Mouse (Mus musculus): Measurements from ENCODE around the gene St5.

St5 gene

DNA sequence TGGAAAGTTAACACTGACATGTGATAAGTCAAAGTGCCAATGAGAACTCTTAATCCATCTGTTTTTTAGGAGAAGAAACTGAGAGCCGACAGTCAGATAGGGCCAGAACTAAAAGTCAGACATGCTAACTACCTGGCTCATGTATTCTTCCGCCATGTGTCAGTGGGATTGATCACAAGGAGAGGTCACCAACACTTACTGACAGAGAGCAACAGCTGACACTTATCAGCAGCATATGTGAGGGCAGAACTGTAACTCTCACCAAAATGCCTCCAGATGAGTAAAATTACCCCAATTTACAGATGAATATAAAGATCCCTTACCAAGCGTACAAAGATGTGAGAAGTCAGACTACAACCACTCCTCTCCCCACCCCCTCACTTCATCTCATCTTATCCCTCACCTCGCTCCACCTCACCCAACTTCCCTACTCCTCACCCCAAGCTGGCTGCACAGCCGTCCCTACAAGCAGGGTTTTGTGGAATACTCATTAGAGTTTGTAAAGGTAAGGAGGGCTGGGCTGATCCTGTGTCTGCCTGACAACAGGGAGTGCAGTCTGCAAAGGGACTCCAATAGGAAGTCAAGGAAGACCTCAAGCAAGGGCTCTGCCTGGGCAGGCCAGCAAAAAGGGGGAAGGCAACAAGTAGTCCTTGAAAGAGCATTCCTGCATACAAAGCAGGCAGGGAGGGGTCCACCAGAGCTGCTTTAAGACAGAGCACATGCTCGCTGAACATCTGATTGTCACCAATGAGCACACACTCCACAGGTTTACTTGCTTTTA, 93.7 kb downstream of the St5 start:
- DNase-seq (ENCODE audit: low read depth) = no peak

DNA sequence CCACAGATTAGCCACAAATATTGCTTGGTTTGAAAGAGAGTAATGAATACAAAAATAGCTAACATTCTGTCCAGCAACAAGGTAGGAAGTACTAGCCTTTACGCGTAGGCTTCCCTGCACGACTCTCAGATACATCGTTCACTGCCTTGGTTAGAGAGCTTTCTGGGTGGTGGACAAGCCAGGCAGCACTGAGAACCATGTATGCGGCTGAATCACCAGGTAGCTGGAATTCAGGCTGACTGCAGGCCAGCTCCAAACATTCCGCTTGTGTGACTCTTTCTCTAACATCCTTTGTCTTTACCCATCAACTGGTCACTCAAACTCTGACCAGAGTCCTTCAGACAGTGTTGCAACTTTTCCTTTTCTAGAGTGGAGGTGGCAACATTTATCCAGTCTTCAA, 94.6 kb downstream of the St5 start:
- DNase-seq (ENCODE audit: low read depth) = no peak

- DNase-seq (ENCODE audit: low read depth) = no peak
Measured at GRCm38 (mm10) chr7:109606994-109607610, 96.3 kb downstream of the St5 start.

- DNase-seq (ENCODE audit: low read depth) = no peak
Measured at GRCm38 (mm10) chr7:109602562-109602961, 100.8 kb downstream of the St5 start.

DNA sequence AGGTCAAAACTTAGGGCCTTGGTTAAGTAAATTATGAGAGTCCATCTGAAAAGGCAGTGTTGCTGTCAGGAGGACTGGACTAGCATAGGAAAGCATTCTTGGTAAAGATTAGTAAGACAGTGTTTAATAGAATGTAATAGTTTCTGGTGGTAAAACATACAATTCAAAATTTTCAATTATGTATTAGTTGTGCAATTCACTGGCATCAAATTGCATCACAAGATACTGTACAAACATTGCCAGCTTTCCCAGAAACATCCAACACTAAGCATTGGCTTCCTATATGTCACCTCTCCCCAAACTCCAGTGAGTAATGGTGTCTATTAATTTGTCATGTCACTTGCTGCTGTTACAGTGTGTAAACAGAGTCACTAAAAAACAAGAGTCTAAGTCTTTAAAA, 101.4 kb downstream of the St5 start:
- no peak for DNase-seq (ENCODE audit: low read depth)

GRCm38 (mm10) chr7:109600702-109601101, 102.7 kb downstream of the St5 start:
- no peak for DNase-seq (ENCODE audit: low read depth)

GRCm38 (mm10) chr7:109599998-109600397, 103.4 kb downstream of the St5 start:
- no peak for DNase-seq (ENCODE audit: low read depth)

GRCm38 (mm10) chr7:109594845-109595531, 108.4 kb downstream of the St5 start:
- DNase-seq (ENCODE audit: low read depth) = no peak

GRCm38 (mm10) chr7:109593992-109594391, 109.4 kb downstream of the St5 start:
- DNase-seq (ENCODE audit: low read depth) = no peak

- DNase-seq (ENCODE audit: low read depth) = no peak
Measured at GRCm38 (mm10) chr7:109592184-109592583, 111.2 kb downstream of the St5 start.

DNA sequence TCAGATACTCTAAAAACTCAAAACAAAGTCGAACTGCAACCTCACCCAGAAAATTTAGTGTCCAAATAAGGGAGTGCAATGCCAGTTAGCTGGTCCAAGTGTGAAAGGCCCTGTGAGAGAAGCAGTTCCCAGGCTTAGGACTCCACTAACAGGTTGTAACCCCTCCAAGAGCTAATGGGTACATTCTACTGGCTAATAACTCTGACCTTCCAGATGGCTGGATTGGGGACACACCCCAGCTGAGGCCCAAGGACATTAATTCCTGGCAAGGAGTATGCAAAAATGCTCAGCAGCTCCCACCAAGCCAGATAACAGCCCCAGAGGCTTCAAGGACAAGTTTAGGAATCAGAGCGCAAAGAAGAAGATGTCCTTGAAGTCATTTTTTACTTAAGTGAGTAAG, 112.8 kb downstream of the St5 start:
- DNase-seq (ENCODE audit: low read depth) = no peak

GRCm38 (mm10) chr7:109588990-109589389, 114.4 kb downstream of the St5 start:
- no peak for DNase-seq (ENCODE audit: low read depth)

GRCm38 (mm10) chr7:109588145-109588544, 115.3 kb downstream of the St5 start:
- DNase-seq (ENCODE audit: low read depth) = no peak

DNA sequence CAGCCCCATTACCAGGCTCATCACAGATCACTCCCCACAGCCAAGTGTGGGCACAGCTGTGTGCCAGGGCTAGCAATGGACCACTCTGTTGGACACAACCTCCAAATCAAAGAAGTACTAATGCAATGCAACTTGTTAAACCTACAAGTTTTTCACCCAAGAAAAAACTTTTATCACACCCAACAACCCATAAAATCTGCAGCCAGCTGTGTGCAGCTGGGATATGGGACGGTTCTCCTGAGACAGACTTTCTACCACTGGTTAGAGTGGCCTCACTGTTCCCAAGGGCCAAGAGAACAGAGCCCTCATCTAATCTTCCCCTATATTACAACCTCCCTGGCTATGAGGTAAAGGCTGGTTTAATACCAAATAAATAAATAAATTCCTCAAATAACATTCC, 118.9 kb downstream of the St5 start:
- no peak for DNase-seq (ENCODE audit: low read depth)

- no peak for DNase-seq (ENCODE audit: low read depth)
Measured at GRCm38 (mm10) chr7:109580489-109580888, 122.9 kb downstream of the St5 start.

- DNase-seq (ENCODE audit: low read depth) = no peak
Measured at GRCm38 (mm10) chr7:109579585-109580307, 123.7 kb downstream of the St5 start.

DNA sequence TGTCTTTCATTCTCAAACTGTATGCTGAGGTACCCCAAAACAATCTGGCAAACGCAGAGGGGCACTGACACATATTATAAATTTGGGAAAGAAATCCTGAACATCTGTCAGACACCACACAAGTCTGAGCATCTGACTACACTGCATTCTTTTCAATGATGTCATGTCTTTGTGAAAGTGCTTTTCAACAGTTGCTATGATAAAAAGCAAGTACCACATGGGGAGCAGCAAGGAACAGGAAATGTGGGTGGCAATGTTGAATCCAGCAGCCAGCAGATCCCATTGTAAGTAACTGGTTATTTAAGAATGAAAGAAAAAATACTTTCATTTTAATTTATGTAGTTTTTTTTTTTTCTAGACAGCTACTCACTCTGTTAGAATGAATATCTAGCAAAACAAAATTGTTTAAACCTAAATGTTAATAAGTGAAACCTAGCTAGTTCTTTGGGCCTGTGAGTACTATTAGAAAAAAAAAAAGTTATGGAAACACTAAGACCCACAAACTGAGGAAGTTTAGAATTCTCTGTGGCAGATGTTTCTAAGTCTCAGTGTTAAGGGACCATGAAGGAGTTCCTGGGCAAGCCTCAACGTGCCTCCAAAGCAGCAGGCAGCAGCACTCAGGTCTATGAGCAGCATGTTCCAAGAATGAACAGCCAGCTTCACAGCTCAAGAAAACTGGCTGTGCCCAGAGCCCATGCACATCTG, 124.4 kb downstream of the St5 start:
- no peak for DNase-seq (ENCODE audit: low read depth)

DNA sequence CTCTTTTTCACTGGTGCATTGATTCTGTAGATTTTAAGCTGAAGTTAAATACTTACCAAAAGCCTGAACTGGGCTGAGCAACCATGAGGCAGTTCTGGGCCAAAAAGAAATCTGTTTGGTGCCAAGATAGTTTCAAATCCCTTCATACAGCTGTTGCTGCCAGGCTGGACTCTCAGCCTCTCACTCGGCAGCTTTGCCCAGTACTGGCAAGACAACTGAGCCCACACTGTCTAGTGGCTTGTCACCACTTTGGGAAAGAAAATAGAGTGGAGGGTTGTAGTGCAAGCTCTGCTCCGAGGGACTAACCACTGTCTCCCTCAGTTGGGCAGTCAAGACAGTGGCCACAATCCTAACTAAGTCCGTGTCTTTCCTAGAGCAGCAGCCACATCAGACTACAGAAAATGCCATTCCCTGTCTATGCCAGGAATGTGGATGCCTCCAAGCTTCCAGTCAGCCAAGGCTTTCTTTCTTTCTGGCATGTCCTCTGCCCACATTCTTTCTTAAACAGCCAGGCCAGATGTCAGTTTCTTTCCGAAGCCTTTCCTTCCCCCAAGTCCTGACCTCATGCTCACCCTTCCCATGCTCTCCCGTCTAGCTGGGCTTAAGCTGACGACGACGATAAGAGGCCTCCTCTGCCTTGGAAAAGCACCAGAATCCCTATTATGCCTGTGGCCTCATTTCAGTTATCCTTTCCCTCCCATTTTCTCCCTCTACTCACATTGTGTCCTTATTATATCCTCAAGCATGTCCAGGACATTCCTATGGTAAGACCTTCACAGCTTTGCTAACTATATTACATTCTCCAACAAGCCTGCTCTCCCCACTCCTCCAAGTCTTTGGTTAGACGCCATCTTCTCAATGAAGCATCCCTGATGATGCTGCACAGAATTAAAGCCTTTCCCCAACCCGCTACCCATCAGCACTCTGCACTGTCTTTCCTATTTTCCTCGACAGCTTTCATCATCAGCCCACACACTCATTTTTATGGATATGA, 126.8 kb downstream of the St5 start:
- no peak for DNase-seq (ENCODE audit: low read depth)

DNA sequence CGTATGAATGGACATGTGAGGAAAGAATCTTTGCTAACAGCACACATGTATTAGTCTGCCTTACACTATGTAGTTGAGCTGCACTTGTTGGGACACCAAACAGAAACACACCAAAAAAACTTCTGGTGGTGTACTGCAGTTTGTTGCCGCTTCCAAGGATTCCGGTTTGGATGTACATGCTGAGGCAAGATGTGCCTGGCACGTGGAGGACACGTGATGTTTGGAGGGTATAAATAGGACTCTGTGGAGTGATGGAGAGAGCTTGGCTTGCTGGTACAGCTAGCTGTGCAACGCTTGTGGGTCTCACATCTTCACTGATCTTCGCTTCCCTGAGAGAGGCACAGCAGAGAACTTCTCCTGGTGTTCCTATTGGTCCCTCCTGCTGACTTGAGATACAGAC, 129.2 kb downstream of the St5 start:
- DNase-seq (ENCODE audit: low read depth) = no peak

DNA sequence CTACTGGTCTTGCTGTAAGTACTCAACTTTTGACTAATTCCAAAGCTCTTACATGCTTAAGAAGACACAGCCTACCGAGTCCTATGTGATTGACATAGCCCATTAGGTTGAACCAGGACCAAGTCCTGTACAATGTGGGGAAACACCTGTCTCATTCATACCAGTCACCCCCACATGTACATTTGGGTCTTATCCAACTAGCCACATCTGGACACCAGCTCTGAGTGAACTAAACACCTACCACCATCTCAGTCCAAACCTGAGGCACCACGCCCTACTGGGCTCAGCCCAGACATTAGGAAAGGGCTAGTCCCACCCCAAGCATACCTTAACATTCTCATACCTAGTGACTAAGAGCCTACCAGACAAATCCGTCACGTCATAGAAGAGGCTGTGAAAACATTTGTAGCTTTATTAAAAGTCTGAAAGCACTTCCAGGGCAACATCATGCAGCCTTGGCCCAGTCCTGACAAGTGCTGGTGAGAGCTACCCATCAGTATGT, 135.0 kb downstream of the St5 start:
- no peak for DNase-seq (ENCODE audit: low read depth)
